ENCODE assay signal across 19 mouse cellular contexts in the genomic region with DNA sequence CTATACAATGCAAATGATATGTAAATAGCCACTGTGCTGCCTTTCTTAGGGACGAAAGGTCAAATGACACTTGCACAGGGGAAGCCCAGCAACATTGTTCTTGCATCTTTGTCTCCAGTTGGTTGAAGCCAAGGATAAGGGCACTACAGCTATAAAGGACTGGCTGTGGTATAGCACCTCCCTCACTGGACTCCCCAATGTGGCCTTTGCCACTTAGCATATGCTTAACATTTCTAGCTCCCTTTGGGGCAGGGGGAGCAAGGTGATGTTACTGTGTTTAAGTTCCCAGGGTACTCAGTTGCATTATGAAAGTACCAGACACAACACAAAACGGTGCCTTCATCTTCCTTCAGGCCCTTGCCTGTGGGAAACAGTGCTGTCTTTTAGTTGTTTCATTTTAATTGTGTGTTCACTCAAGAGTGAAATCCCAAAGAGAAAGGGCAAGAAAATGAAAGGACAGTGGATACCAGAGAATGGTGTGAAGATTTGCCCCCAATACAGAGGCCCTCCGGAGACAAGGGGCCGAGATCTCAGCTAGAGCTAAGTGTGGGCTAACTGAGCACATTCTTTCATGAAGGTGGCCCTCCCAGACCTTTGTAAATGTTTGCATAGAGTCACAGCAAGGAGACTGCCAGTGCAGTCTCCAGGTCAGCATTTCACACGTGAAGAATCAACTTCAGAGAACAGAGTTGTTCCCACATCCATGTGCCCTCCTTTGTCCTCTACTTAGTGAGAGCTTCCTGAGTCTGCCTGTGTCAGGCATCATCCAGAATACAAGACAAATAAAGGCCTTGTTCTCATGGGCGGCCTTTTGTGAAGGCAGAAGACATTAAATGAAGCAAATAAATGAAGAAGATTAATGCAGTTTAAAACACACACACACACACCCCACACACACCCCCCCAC. TPM values are rescaled to one million over a fixed set of nuclear protein-coding genes. Genes with fewer than 3 reads are reported as not detected.
DNase-seq lines count a peak whose midpoint lies in the region; ATAC-seq and TF ChIP-seq lines count a peak whose summit lies in the region.
"Had no signal": no experiment of that assay in that cellular context is flagged by ENCODE, and none has a peak within 500 bp of the region (broad histone marks: within the 10 kb centered on the region; RNA-seq: fewer than 3 reads in every experiment).

No protein-coding gene starts in this region.

- in situ Hi-C loops in CH12.LX (cut with MboI; ENCODE audit: low pct_ligation_motif_present, low pct_unique_long_range_greater_than_20kb, low sequenced_read_pairs) = no loop called here

- H3K4me3 ChIP-seq in forebrain, embryonic 10.5 days = no peak overlapping the region
- no peak overlapping the region for H3K4me3 ChIP-seq in forebrain, embryonic 16.5 days (replicated peaks; ENCODE audit: low read length)
- H3K4me3 ChIP-seq in kidney, embryonic 16.5 days (ENCODE audit: low read length) = no peak overlapping the region
- H3K4me3 ChIP-seq in CH12.LX (replicated peaks in 1 of 3; ENCODE audit: low read depth in 2 of 3, low read length in 2 of 3, poor library complexity in 1 of 3) = no peak overlapping the region
- H3K4me3 ChIP-seq in intestine, embryonic 16.5 days (ENCODE audit: low read length) = no peak overlapping the region
- no peak overlapping the region for H3K4me3 ChIP-seq in neural tube, embryonic 15.5 days (replicated peaks)
- H3K4me3 ChIP-seq: forebrain, embryonic 13.5 days; heart, embryonic 13.5 days; neural tube, embryonic 13.5 days had no signal

- no peak overlapping the region for H3K9ac ChIP-seq in forebrain, embryonic 16.5 days (replicated peaks; ENCODE audit: low read depth, low read length)
- no peak overlapping the region for H3K9ac ChIP-seq in kidney, embryonic 16.5 days (replicated peaks; ENCODE audit: low read length)
- H3K9ac ChIP-seq in CH12.LX (ENCODE audit: insufficient read depth, low read depth) = no peak overlapping the region
- no peak overlapping the region for H3K9ac ChIP-seq in intestine, embryonic 16.5 days (ENCODE audit: low read depth, low read length)
- no peak overlapping the region for H3K9ac ChIP-seq in neural tube, embryonic 15.5 days (replicated peaks)
- H3K9ac ChIP-seq: forebrain, embryonic 13.5 days; heart, embryonic 13.5 days; neural tube, embryonic 13.5 days had no signal

- H3K36me3 ChIP-seq in forebrain, embryonic 10.5 days (replicated peaks) = no peaks in the 10 kb centered on the region
- H3K36me3 ChIP-seq in forebrain, embryonic 16.5 days (ENCODE audit: control insufficient read depth, insufficient read depth) = no peaks in the 10 kb centered on the region
- H3K36me3 ChIP-seq in kidney, embryonic 16.5 days (ENCODE audit: insufficient read depth, low read length) = no peaks in the 10 kb centered on the region
- no peaks in the 10 kb centered on the region for H3K36me3 ChIP-seq in CH12.LX (replicated peaks in 1 of 2; ENCODE audit: control insufficient read depth in 1 of 2, insufficient read depth in 1 of 2, low read length in 1 of 2)
- no peaks in the 10 kb centered on the region for H3K36me3 ChIP-seq in intestine, embryonic 16.5 days (ENCODE audit: control insufficient read depth, insufficient read depth, low read length)
- no peaks in the 10 kb centered on the region for H3K36me3 ChIP-seq in neural tube, embryonic 15.5 days
- H3K36me3 ChIP-seq: heart, embryonic 13.5 days; neural tube, embryonic 13.5 days had no signal

- H3K9me3 ChIP-seq in forebrain, embryonic 10.5 days = peaks cover 11% of the 10 kb centered on the region; the same call in 1 of the 2 replicates
- 0 out of 2 replicates have a peak, but pooled peaks cover 3% of the 10 kb centered on the region for H3K9me3 ChIP-seq in forebrain, embryonic 16.5 days (ENCODE audit: control insufficient read depth, low read length)
- peaks cover 7% of the 10 kb centered on the region; the same call in 1 of the 2 replicates for H3K9me3 ChIP-seq in kidney, embryonic 16.5 days (ENCODE audit: low read length)
- no peaks in the 10 kb centered on the region for H3K9me3 ChIP-seq in CH12.LX (replicated peaks; ENCODE audit: low read length)
- no peaks in the 10 kb centered on the region for H3K9me3 ChIP-seq in intestine, embryonic 16.5 days (ENCODE audit: control insufficient read depth, low read length)
- no peaks in the 10 kb centered on the region for H3K9me3 ChIP-seq in neural tube, embryonic 15.5 days (replicated peaks)
- H3K9me3 ChIP-seq: forebrain, embryonic 13.5 days; neural tube, embryonic 13.5 days had no signal

- 0 out of 2 replicates have a peak, but pooled peaks cover 4% of the 10 kb centered on the region for H3K27me3 ChIP-seq in forebrain, embryonic 10.5 days (ENCODE audit: poor library complexity, severe bottlenecking)
- H3K27me3 ChIP-seq in forebrain, embryonic 16.5 days (replicated peaks; ENCODE audit: control insufficient read depth, insufficient read depth, low read length) = no peaks in the 10 kb centered on the region
- no peaks in the 10 kb centered on the region for H3K27me3 ChIP-seq in kidney, embryonic 16.5 days (ENCODE audit: insufficient read depth, low read length)
- no peaks in the 10 kb centered on the region for H3K27me3 ChIP-seq in CH12.LX (replicated peaks)
- no peaks in the 10 kb centered on the region for H3K27me3 ChIP-seq in intestine, embryonic 16.5 days (replicated peaks; ENCODE audit: control insufficient read depth, insufficient read depth, low read length)
- H3K27me3 ChIP-seq in neural tube, embryonic 15.5 days (replicated peaks) = no peaks in the 10 kb centered on the region
- H3K27me3 ChIP-seq: heart, embryonic 13.5 days; neural tube, embryonic 13.5 days had no signal

- no peak for TF ChIP-seq CTCF in CH12.LX (conservative IDR thresholded peaks at IDR 0.05 in 1 of 2, IDR thresholded peaks at IDR 0.05 in 1 of 2; ENCODE audit: low read depth in 2 of 2, low read length in 2 of 2)

- no peaks in the 10 kb centered on the region for H3K79me2 ChIP-seq in CH12.LX (replicated peaks; ENCODE audit: control insufficient read depth, extremely low read depth, insufficient read depth, poor library complexity, severe bottlenecking)

- peak; percentile 16 for DNase-seq in forebrain, embryonic 10.5 days (ENCODE audit: extremely low spot score, low spot score)
- no peak for DNase-seq in kidney, postnatal 36 days
- peak; percentile 37 for DNase-seq in CH12.LX (ENCODE audit: extremely low read depth)
- DNase-seq in thymus, postnatal 25 days = no peak
- DNase-seq: adrenal gland, postnatal 14 days; kidney, adult 18-20 months; layer of hippocampus, postnatal 36 days; left cerebral cortex, postnatal 4 days had no signal

- 30% methylated on average over 6 of the region's 6 CpGs for WGBS in forebrain, embryonic 10.5 days
- WGBS in forebrain, embryonic 16.5 days = 19% methylated on average over 6 of the region's 6 CpGs
- WGBS in kidney, embryonic 16.5 days = 41% methylated on average over 6 of the region's 6 CpGs
- 48% methylated on average over 6 of the region's 6 CpGs for WGBS in intestine, embryonic 16.5 days
- 34% methylated on average over 6 of the region's 6 CpGs for WGBS in neural tube, embryonic 15.5 days

- peak overlapping the region; percentile 56; the same call in 1 of the 2 replicates for H3K27ac ChIP-seq in forebrain, embryonic 10.5 days
- no peak overlapping the region for H3K27ac ChIP-seq in forebrain, embryonic 16.5 days (ENCODE audit: low read length)
- peak overlapping the region; percentile 61; the same call in 1 of the 2 replicates for H3K27ac ChIP-seq in kidney, embryonic 16.5 days (ENCODE audit: low read length)
- peak overlapping the region; percentile 26; the same call in 1 of the 2 replicates for H3K27ac ChIP-seq in CH12.LX (ENCODE audit: insufficient read depth, low read depth)
- no peak overlapping the region for H3K27ac ChIP-seq in intestine, embryonic 16.5 days (ENCODE audit: low read length)
- H3K27ac ChIP-seq in neural tube, embryonic 15.5 days (replicated peaks) = no peak overlapping the region
- H3K27ac ChIP-seq: forebrain, embryonic 13.5 days; heart, embryonic 13.5 days; neural tube, embryonic 13.5 days had no signal

- peaks cover 25% of the 10 kb centered on the region for H3K4me1 ChIP-seq in forebrain, embryonic 10.5 days
- no peaks in the 10 kb centered on the region for H3K4me1 ChIP-seq in forebrain, embryonic 16.5 days (replicated peaks; ENCODE audit: control insufficient read depth, insufficient read depth, low read length)
- peaks cover 8% of the 10 kb centered on the region; the same call in 1 of the 2 replicates for H3K4me1 ChIP-seq in kidney, embryonic 16.5 days (ENCODE audit: insufficient read depth, low read length)
- peaks cover 19 to 38% of the 10 kb centered on the region in 2 experiments for H3K4me1 ChIP-seq in CH12.LX (ENCODE audit: control insufficient read depth in 1 of 2, insufficient read depth in 2 of 2)
- H3K4me1 ChIP-seq in intestine, embryonic 16.5 days (ENCODE audit: control insufficient read depth, insufficient read depth, low read length) = peaks cover 6% of the 10 kb centered on the region; the same call in 1 of the 2 replicates
- no peaks in the 10 kb centered on the region for H3K4me1 ChIP-seq in neural tube, embryonic 15.5 days
- H3K4me1 ChIP-seq: neural tube, embryonic 13.5 days had no signal

- TF ChIP-seq EP300 in CH12.LX (IDR thresholded peaks at IDR 0.05; ENCODE audit: low read length) = no peak

- H3K4me2 ChIP-seq in forebrain, embryonic 16.5 days (ENCODE audit: low read length) = no peak overlapping the region
- H3K4me2 ChIP-seq in kidney, embryonic 16.5 days (replicated peaks; ENCODE audit: low read depth, low read length) = no peak overlapping the region
- H3K4me2 ChIP-seq in CH12.LX (ENCODE audit: insufficient read depth, low read depth, poor library complexity, severe bottlenecking) = peak overlapping the region; percentile 32; the same call in 1 of the 2 replicates
- H3K4me2 ChIP-seq in intestine, embryonic 16.5 days (ENCODE audit: low read depth, low read length) = no peak overlapping the region
- no peak overlapping the region for H3K4me2 ChIP-seq in neural tube, embryonic 15.5 days
- H3K4me2 ChIP-seq: forebrain, embryonic 13.5 days; heart, embryonic 13.5 days; neural tube, embryonic 13.5 days had no signal

- ATAC-seq in forebrain, embryonic 16.5 days = no peak
- peak; percentile 81 for ATAC-seq in kidney, embryonic 16.5 days (ENCODE audit: low FRiP score, low TSS enrichment)
- 0 out of 2 replicates have a peak, but pooled peaks have one; percentile 27 for ATAC-seq in intestine, embryonic 16.5 days
- no peak for ATAC-seq in neural tube, embryonic 15.5 days (ENCODE audit: low FRiP score)
- ATAC-seq: activated CD4-positive, CD25-positive, alpha-beta regulatory T cell, adult 4 months; forebrain, embryonic 13.5 days; lung, postnatal 0 days had no signal

- dilution Hi-C loops in CH12.LX (cut with MboI; ENCODE audit: extremely low pct_ligation_motif_present, extremely low pct_unique_long_range_greater_than_20kb, low sequenced_read_pairs) = no loop called here

- TF ChIP-seq RAD21 in CH12.LX (IDR thresholded peaks at IDR 0.05; ENCODE audit: low read depth, low read length) = no peak

- TF ChIP-seq POLR2A in CH12.LX (IDR thresholded peaks at IDR 0.05; ENCODE audit: low read depth, low read length) = no peak

RNA-seq across cellular contexts. Expression of a gene that starts 28.1 kb away (rescaled TPM):
- polyA plus RNA-seq in forebrain, embryonic 10.5 days (2016; fragmentation: Nextera tagmentation; extraction: Ambion mirVana) = 0.58 and 0.66 TPM in 2 replicates
- 0.09 and 0.14 TPM in 2 replicates for polyA plus RNA-seq in forebrain, embryonic 16.5 days (2015; fragmentation: Nextera tagmentation; extraction: Ambion mirVana)
- 2.2 and 3.3 TPM in 2 replicates for polyA plus RNA-seq in kidney, embryonic 16.5 days (2015; fragmentation: Nextera tagmentation; extraction: Ambion mirVana)
- not detected in 2 replicates for total RNA-seq in CH12.LX (2012; rRNA removed)
- not detected in 2 replicates for total RNA-seq in CH12.LX (2014; rRNA removed)
- polyA plus RNA-seq in CH12.LX (2012; ENCODE audit: insufficient read length, low read depth) = 0.04 TPM in 1 of 2 replicates, not detected in the other
- 2.8 and 3.6 TPM in 2 replicates for polyA plus RNA-seq in intestine, embryonic 16.5 days (2015; fragmentation: Nextera tagmentation; extraction: Ambion mirVana)
- polyA plus RNA-seq in neural tube, embryonic 15.5 days (2015; fragmentation: Nextera tagmentation; extraction: Ambion mirVana) = 0.38 and 0.66 TPM in 2 replicates
- total RNA-seq: granulocyte monocyte progenitor cell, adult 5-6 weeks; megakaryocyte-erythroid progenitor cell, adult 5-6 weeks had no signal
- polyA plus RNA-seq: forebrain, embryonic 13.5 days had no signal

RNA-seq across cellular contexts. Expression of a gene that starts 54.3 kb away (rescaled TPM):
- polyA plus RNA-seq in forebrain, embryonic 10.5 days (2016; fragmentation: Nextera tagmentation; extraction: Ambion mirVana) = 8.6 and 8.7 TPM in 2 replicates
- 4.7 and 7.1 TPM in 2 replicates for polyA plus RNA-seq in forebrain, embryonic 16.5 days (2015; fragmentation: Nextera tagmentation; extraction: Ambion mirVana)
- 30.4 and 34.1 TPM in 2 replicates for polyA plus RNA-seq in kidney, embryonic 16.5 days (2015; fragmentation: Nextera tagmentation; extraction: Ambion mirVana)
- total RNA-seq in CH12.LX (2012; rRNA removed) (not detected in 2 replicates), CH12.LX (2014; rRNA removed) (not detected in 2 replicates)
- polyA plus RNA-seq in CH12.LX (2012; ENCODE audit: insufficient read length, low read depth) = not detected in 2 replicates
- 23.9 and 25.2 TPM in 2 replicates for polyA plus RNA-seq in intestine, embryonic 16.5 days (2015; fragmentation: Nextera tagmentation; extraction: Ambion mirVana)
- polyA plus RNA-seq in neural tube, embryonic 15.5 days (2015; fragmentation: Nextera tagmentation; extraction: Ambion mirVana) = 7.6 and 10.2 TPM in 2 replicates

Comparison
In these comparisons a context has a peak if more than half of its experiments do, and no peak if none do; other contexts are left out.
1. H3K27ac ChIP-seq: peak in forebrain, embryonic 10.5 days (single experiment), kidney, embryonic 16.5 days (single experiment) and CH12.LX (single experiment); none in forebrain, embryonic 16.5 days (single experiment), intestine, embryonic 16.5 days (single experiment) and neural tube, embryonic 15.5 days (single experiment).
2. DNase-seq: peak in forebrain, embryonic 10.5 days (single experiment) and CH12.LX (single experiment); none in kidney, postnatal 36 days (0 of 2) and thymus, postnatal 25 days (single experiment).
3. ATAC-seq: peak in kidney, embryonic 16.5 days (single experiment) and intestine, embryonic 16.5 days (single experiment); none in forebrain, embryonic 16.5 days (single experiment) and neural tube, embryonic 15.5 days (single experiment).